Mouse (Mus musculus): ENCODE results near the gene Tbc1d9b.

GRCm38 (mm10) chr11:50215633-50216032, 84.4 kb downstream of the Tbc1d9b start:
- TF ChIP-seq CTCF (IDR thresholded peaks at IDR 0.05; ENCODE audit: low read depth, low read length) (no peak), POLR2A (IDR thresholded peaks at IDR 0.05; ENCODE audit: extremely low read depth, insufficient read depth, low read length) (no peak)

Measured in liver, adult 2 months (tissue).